Mouse (Mus musculus) erythroblast, embryonic 14.5 days (primary cell): ENCODE measurements around the gene Homer3. TPM values are rescaled to one million over a fixed set of nuclear protein-coding genes. Genes with fewer than 3 reads are reported as not detected.

Experiments
- H3K27me3 ChIP-seq: 2 replicates; pipeline ENCODE4 v1.6.1; 2012; ENCODE audit warnings: inconsistent platforms; ENCODE audit not compliant: control insufficient read depth
- H3K36me3 ChIP-seq: 2 replicates; pipeline ENCODE4 v1.6.1; 2012; ENCODE audit warnings: mild to moderate bottlenecking, inconsistent platforms; ENCODE audit not compliant: control insufficient read depth
- H3K4me1 ChIP-seq: 2 replicates; pipeline ENCODE4 v1.6.1; 2012; ENCODE audit warnings: inconsistent platforms; ENCODE audit not compliant: control insufficient read depth
- H3K4me3 ChIP-seq: replicated peaks from 2 replicates; pipeline ENCODE3; 2012; ENCODE audit warnings: moderate library complexity, mild to moderate bottlenecking, inconsistent platforms
- H3K9me3 ChIP-seq: 2 replicates; pipeline ENCODE4 v1.6.1; 2012; ENCODE audit warnings: low read length, inconsistent platforms, mixed read lengths; ENCODE audit not compliant: control insufficient read depth
- GATA1 ChIP-seq: IDR thresholded peaks from 2 replicates; pipeline ENCODE4 v1.6.1; 2012; ENCODE audit warnings: low read length, inconsistent platforms, mixed read lengths
- TAL1 ChIP-seq: IDR thresholded peaks from 3 replicates; pipeline ENCODE4 v1.6.1; 2012; ENCODE audit warnings: low read length, inconsistent platforms, mixed read lengths
- polyA plus RNA-seq: library from polyadenylated mRNA; stranded (reverse); fragments of >175 nt; gene quantifications from 2 replicates; pipeline ENCODE4 v1.2.3, GENCODE M21; 2012

The Homer3 gene
- polyA plus RNA-seq, 1 experiment, result 0.26 TPM

DNA sequence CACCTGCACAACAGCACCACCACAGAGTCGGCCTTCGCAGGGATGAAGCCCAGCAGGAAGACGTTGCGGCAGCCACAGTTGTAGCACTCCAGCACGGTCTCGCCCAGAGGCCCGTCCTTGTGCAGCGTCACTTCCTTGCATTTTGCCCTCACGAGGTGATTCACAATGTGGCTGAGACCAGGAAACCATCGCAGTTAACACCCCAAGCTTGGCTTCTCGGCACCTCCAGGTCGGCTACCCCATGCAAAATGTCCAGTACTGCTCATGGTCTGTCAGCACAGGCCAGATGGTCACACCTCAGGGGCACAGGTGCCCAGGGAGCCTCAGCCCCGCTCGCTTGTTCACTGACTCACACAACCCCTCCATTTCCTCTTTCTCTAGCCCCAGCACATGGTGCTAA is 59.4 kb downstream of the Homer3 start:
- Histone ChIP-seq H3K4me3 (no peak overlapping the region), H3K4me1 (peaks cover 31% of the 10 kb centered on the region), H3K27me3 (no peaks in the 10 kb centered on the region), H3K9me3 (no peaks in the 10 kb centered on the region), H3K36me3 (peaks cover 98% of the 10 kb centered on the region)
- no peak for TF ChIP-seq GATA1
- no peak for TF ChIP-seq TAL1

- Histone ChIP-seq H3K9me3 (no peaks in the 10 kb centered on the region), H3K36me3 (peaks cover 98% of the 10 kb centered on the region), H3K4me3 (no peak overlapping the region), H3K27me3 (no peaks in the 10 kb centered on the region), H3K4me1 (peaks cover 41% of the 10 kb centered on the region)
- no peak for TF ChIP-seq TAL1
- no peak for TF ChIP-seq GATA1
Observed at GRCm38 (mm10) chr8:70343076-70343475, 60.4 kb downstream of the Homer3 start.

DNA sequence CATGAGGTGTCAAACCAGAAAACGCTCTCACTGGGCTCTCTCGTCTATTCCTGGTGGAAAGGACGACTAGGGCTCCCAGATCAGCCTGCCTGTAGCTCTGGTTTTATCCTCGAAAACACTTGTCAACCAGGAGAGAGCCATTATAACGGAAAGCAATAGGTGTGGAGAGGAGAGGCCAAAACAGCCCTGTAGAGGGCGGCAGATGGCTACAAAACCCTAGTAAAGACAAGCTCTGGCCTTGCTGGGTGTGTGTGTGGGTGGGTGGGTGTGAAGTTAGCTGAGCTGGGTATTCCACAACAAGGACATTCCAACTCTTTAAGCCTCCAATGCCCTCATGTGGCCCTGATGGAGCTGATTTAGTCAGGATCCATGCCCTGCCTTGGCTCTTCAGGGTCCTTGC is 61.1 kb downstream of the Homer3 start:
- TF ChIP-seq TAL1 (no peak), GATA1 (no peak)

More for the DNA sequence above, 61.1 kb downstream of the Homer3 start:
- Histone ChIP-seq H3K36me3 (peaks cover 98% of the 10 kb centered on the region), H3K4me3 (no peak overlapping the region), H3K27me3 (no peaks in the 10 kb centered on the region), H3K4me1 (peaks cover 47% of the 10 kb centered on the region), H3K9me3 (no peaks in the 10 kb centered on the region)

Other genes starting within 250 kb of the Homer3 start
- gene Mau2, start 240.1 kb upstream of the Homer3 start, polyA plus RNA-seq, result 1.5 TPM in 2 replicates
- gene Sugp1, start 240.0 kb upstream of the Homer3 start, polyA plus RNA-seq, result 4.0 TPM in 2 replicates
- gene Tm6sf2, start 209.9 kb upstream of the Homer3 start, polyA plus RNA-seq, result 0.03 TPM in 1 of 2 replicates, not detected in the other
- not detected in 2 replicates for gene Hapln4, start 199.4 kb upstream of the Homer3 start, polyA plus RNA-seq
- gene Ncan, start 162.0 kb upstream of the Homer3 start, polyA plus RNA-seq, result not detected in 2 replicates
- gene Nr2c2ap, start 151.5 kb upstream of the Homer3 start, polyA plus RNA-seq, result 0.21 and 0.41 TPM in 2 replicates
- gene Rfxank, start 143.7 kb upstream of the Homer3 start, polyA plus RNA-seq, result 1.8 and 2.5 TPM in 2 replicates
- 2.9 and 4.0 TPM in 2 replicates for gene Borcs8, start 143.3 kb upstream of the Homer3 start, polyA plus RNA-seq
- 0.14 and 0.29 TPM in 2 replicates for gene Mef2b, start 143.1 kb upstream of the Homer3 start, polyA plus RNA-seq
- gene Tmem161a, start 110.5 kb upstream of the Homer3 start, polyA plus RNA-seq, result 9.0 and 11.2 TPM in 2 replicates
- 2.6 and 2.9 TPM in 2 replicates for gene Slc25a42, start 70.5 kb upstream of the Homer3 start, polyA plus RNA-seq
- 1.5 and 2.7 TPM in 2 replicates for gene Sugp2, start 48.6 kb upstream of the Homer3 start, polyA plus RNA-seq
- 1.6 and 2.2 TPM in 2 replicates for gene Armc6, start 48.4 kb upstream of the Homer3 start, polyA plus RNA-seq
- gene Ddx49, start 19.7 kb downstream of the Homer3 start, polyA plus RNA-seq, result 2.8 and 3.8 TPM in 2 replicates
- 32.6 and 34.2 TPM in 2 replicates for gene Cope, start 19.7 kb downstream of the Homer3 start, polyA plus RNA-seq
- gene Cers1, start 32.9 kb downstream of the Homer3 start, polyA plus RNA-seq, result 0.06 TPM in 1 of 2 replicates, not detected in the other
- gene Gdf1, start 47.0 kb downstream of the Homer3 start, polyA plus RNA-seq, result 0.10 and 0.13 TPM in 2 replicates
- 18.7 and 18.9 TPM in 2 replicates for gene Upf1, start 70.5 kb downstream of the Homer3 start, polyA plus RNA-seq
- gene Comp, start 90.7 kb downstream of the Homer3 start, polyA plus RNA-seq, result not detected in 2 replicates
- 1.8 and 2.1 TPM in 2 replicates for gene Crtc1, start 156.8 kb downstream of the Homer3 start, polyA plus RNA-seq
- gene Klhl26, start 194.1 kb downstream of the Homer3 start, polyA plus RNA-seq, result 0.92 and 1.0 TPM in 2 replicates
- gene Tmem59l, start 204.5 kb downstream of the Homer3 start, polyA plus RNA-seq, result not detected in 2 replicates
- gene Crlf1, start 210.3 kb downstream of the Homer3 start, polyA plus RNA-seq, result 0.63 and 1.7 TPM in 2 replicates
- gene Rex1bd, start 223.9 kb downstream of the Homer3 start, polyA plus RNA-seq, result 53.1 and 68.2 TPM in 2 replicates
- 107 and 138 TPM in 2 replicates for gene Uba52, start 228.0 kb downstream of the Homer3 start, polyA plus RNA-seq
- 255 and 264 TPM in 2 replicates for gene Fkbp8, start 244.9 kb downstream of the Homer3 start, polyA plus RNA-seq
- gene Kxd1, start 245.1 kb downstream of the Homer3 start, polyA plus RNA-seq, result 2.6 and 3.8 TPM in 2 replicates